31 mouse cellular contexts compared by ENCODE assay signal in genomic region chr17:85595853-85596252, GRCm38 (mm10). TPM values are rescaled to one million over a fixed set of nuclear protein-coding genes. Genes with fewer than 3 reads are reported as not detected.
DNase-seq lines count a peak whose midpoint lies in the region; ATAC-seq and TF ChIP-seq lines count a peak whose summit lies in the region.
"Had no signal": no experiment of that assay in that cellular context is flagged by ENCODE, and none has a peak within 500 bp of the region (broad histone marks: within the 10 kb centered on the region; RNA-seq: fewer than 3 reads in every experiment).

No protein-coding gene starts in this region.

- TF ChIP-seq POLR2A in embryonic fibroblast, embryonic 13.5 days (IDR thresholded peaks at IDR 0.05; ENCODE audit: low read depth, low read length) = no peak

- peaks cover 9% of the 10 kb centered on the region for H3K27me3 ChIP-seq in heart, embryonic 11.5 days (ENCODE audit: control insufficient read depth, insufficient read depth, low read length)
- peaks cover 18% of the 10 kb centered on the region for H3K27me3 ChIP-seq in megakaryocyte, embryonic 14.5 days (replicated peaks)

- no peak overlapping the region for H3K9ac ChIP-seq in heart, embryonic 11.5 days (ENCODE audit: low read depth, low read length)
- H3K9ac ChIP-seq: embryonic facial prominence, embryonic 13.5 days; heart, embryonic 15.5 days; hindbrain, embryonic 13.5 days; liver, embryonic 14.5 days; midbrain, embryonic 15.5 days had no signal

- WGBS in heart, embryonic 11.5 days (ENCODE audit: insufficient replicate concordance) = 66% methylated on average over 10 of the region's 10 CpGs

- no peaks in the 10 kb centered on the region for H3K9me3 ChIP-seq in heart, embryonic 11.5 days (replicated peaks; ENCODE audit: control insufficient read depth, low read length)
- peaks cover 19% of the 10 kb centered on the region for H3K9me3 ChIP-seq in megakaryocyte, embryonic 14.5 days
- H3K9me3 ChIP-seq: embryonic facial prominence, embryonic 13.5 days; heart, embryonic 15.5 days; hindbrain, embryonic 13.5 days; midbrain, embryonic 15.5 days had no signal

- no peak overlapping the region for H3K4me3 ChIP-seq in heart, embryonic 11.5 days (ENCODE audit: low read depth, low read length)
- H3K4me3 ChIP-seq in megakaryocyte, embryonic 14.5 days (replicated peaks) = peak overlapping the region; percentile 24
- H3K4me3 ChIP-seq in embryonic fibroblast, embryonic 13.5 days (ENCODE audit: insufficient read depth, low read length) = no peak overlapping the region
- H3K4me3 ChIP-seq: embryonic facial prominence, embryonic 13.5 days; erythroblast, embryonic 14.5 days; gastrocnemius, adult 2 months; heart, embryonic 15.5 days; hindbrain, embryonic 13.5 days; left cerebral cortex, adult 2 months; midbrain, embryonic 15.5 days had no signal

- H3K4me1 ChIP-seq in heart, embryonic 11.5 days (ENCODE audit: control insufficient read depth, insufficient read depth, low read length) = no peaks in the 10 kb centered on the region
- no peaks in the 10 kb centered on the region for H3K4me1 ChIP-seq in megakaryocyte, embryonic 14.5 days
- peaks cover 14% of the 10 kb centered on the region for H3K4me1 ChIP-seq in embryonic fibroblast, embryonic 13.5 days (ENCODE audit: control insufficient read depth, insufficient read depth, low read length)
- H3K4me1 ChIP-seq: embryonic facial prominence, embryonic 13.5 days; heart, embryonic 15.5 days; hindbrain, embryonic 13.5 days; midbrain, embryonic 15.5 days had no signal

- no peak for TF ChIP-seq CTCF in embryonic fibroblast, embryonic 13.5 days (IDR thresholded peaks at IDR 0.05; ENCODE audit: borderline replicate concordance, insufficient read depth, low read length)

- H3K4me2 ChIP-seq in heart, embryonic 11.5 days = 0 out of 2 replicates have a peak overlapping the region, but pooled peaks have one; percentile 6
- H3K4me2 ChIP-seq: embryonic facial prominence, embryonic 13.5 days; heart, embryonic 15.5 days; hindbrain, embryonic 13.5 days; midbrain, embryonic 15.5 days had no signal

- DNase-seq in heart, adult 8-10 months (ENCODE audit: low spot score) = no peak
- DNase-seq in 3134 (ENCODE audit: extremely low read depth, insufficient read length, low spot score) = peak; percentile 27
- DNase-seq in retina, embryonic 14.5 days (ENCODE audit: low spot score) = no peak
- no peak for DNase-seq in cerebellum, adult 9-11 months
- DNase-seq: adrenal gland, postnatal 10 days; cerebellum, adult 8-10 months; gastrocnemius, adult 2 months; gastrocnemius, postnatal 36 days; heart, adult 18-20 months; heart, postnatal 36 days; kidney, adult 11 months; kidney, postnatal 14 days; layer of hippocampus, adult 9-11 months; liver; lung, adult 2 months; lung, postnatal 14 days; right cerebral cortex, postnatal 4 days had no signal

- no peaks in the 10 kb centered on the region for H3K36me3 ChIP-seq in heart, embryonic 11.5 days (ENCODE audit: control insufficient read depth, insufficient read depth, low read length)
- H3K36me3 ChIP-seq in megakaryocyte, embryonic 14.5 days (replicated peaks; ENCODE audit: low read length) = no peaks in the 10 kb centered on the region
- H3K36me3 ChIP-seq: embryonic facial prominence, embryonic 13.5 days; heart, embryonic 15.5 days; hindbrain, embryonic 13.5 days; midbrain, embryonic 15.5 days had no signal

- no peak overlapping the region for H3K27ac ChIP-seq in heart, embryonic 11.5 days (ENCODE audit: low read depth, low read length)
- peak overlapping the region; percentile 15; the same call in 1 of the 2 replicates for H3K27ac ChIP-seq in embryonic fibroblast, embryonic 13.5 days (ENCODE audit: insufficient read depth, low read length)
- H3K27ac ChIP-seq: embryonic facial prominence, embryonic 13.5 days; gastrocnemius, adult 2 months; heart, embryonic 15.5 days; hindbrain, embryonic 13.5 days; left cerebral cortex, adult 2 months; liver, embryonic 14.5 days; midbrain, embryonic 15.5 days; stomach, postnatal 0 days had no signal

- ATAC-seq in heart, embryonic 11.5 days (replicated peaks; ENCODE audit: insufficient number of reproducible peaks, low FRiP score, low TSS enrichment) = no peak
- ATAC-seq in megakaryocyte, adult 5-6 weeks (ENCODE audit: poor library complexity, severe bottlenecking) = no peak
- ATAC-seq: forebrain, embryonic 16.5 days; midbrain, embryonic 15.5 days had no signal

RNA-seq across cellular contexts. Expression of gene Six3, which starts 17.6 kb away (rescaled TPM):
- not detected in 2 replicates for polyA plus RNA-seq in heart, embryonic 11.5 days (2014; fragmentation: Nextera tagmentation; extraction: Ambion mirVana)
- total RNA-seq in heart, adult 8-10 months (2022) = not detected
- not detected in 2 replicates for polyA plus RNA-seq in megakaryocyte, embryonic 14.5 days (2012; ENCODE audit: insufficient read depth, low replicate concordance)
- total RNA-seq in megakaryocyte, adult 5-6 weeks (2015) = not detected in 2 replicates
- total RNA-seq in megakaryocyte, adult 5-6 weeks (2017) = not detected in 2 replicates
- not detected in 2 replicates for polyA plus RNA-seq in embryonic fibroblast, embryonic 13.5 days (2011; ENCODE audit: insufficient read length, low read depth, missing spikeins)
- total RNA-seq: adrenal gland, postnatal 10 days; gastrocnemius, adult 2 months; gastrocnemius, postnatal 36 days; heart, adult 18-20 months; heart, postnatal 36 days had no signal
- polyA plus RNA-seq: erythroblast, embryonic 14.5 days; heart, embryonic 15.5 days; kidney, embryonic 14.5 days; lung, adult 2 months; stomach, postnatal 0 days had no signal
